Mouse (Mus musculus) CD4-positive, CD25-positive, alpha-beta regulatory T cell, adult 2 months (primary cell): ENCODE data around the gene Hspa12a.

Experiments used
- DNase-seq: peaks from one replicate; pipeline ENCODE4 v3.0.0-alpha.2; 2012; ENCODE audit warnings: low read depth, low spot score

Hspa12a gene

DNA sequence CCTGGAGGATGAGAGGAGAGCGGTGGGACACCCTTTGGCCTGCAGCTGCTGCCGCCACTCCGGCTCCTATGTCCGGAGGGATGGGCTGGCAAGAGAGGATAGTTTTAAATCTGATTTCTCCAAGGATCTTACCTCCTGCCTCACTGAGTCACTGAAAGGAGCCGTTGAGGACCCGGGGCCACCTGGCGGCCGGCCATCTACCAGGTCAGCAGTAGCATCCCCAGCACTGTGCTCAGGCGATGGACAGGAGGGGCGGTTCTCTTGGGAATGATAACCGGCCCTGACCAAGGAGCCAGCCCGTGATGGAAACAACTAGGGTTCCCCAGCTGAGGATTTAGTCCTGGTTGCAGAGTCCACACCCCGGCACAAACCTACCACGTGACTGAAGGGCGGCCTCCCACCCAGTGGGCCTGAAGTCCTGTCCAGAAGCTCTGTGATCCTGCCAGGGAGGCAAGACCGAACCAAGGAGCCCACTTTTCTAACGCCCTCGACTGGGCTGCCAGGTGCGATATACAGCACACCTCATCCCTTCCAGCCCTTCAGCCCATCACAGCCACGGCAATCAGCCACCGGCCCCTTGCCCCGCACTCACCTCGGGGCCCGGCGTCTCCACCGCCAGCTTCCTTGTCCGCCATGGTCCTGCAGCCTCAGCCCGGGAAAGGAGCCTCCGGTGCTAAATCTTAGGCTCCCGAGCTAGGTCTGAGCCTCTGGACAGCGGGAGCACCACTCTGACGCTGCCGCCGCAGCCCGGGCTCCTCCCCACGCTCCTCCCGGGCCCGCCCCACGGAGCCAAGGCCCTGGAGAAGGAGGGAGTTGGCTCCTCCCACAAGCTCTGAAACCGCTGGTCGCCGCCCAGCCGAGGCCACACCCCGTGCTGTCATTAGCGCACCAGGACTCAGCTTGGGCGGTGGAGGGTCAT lies 82.9 kb downstream of the Hspa12a start:
- DNase-seq: peak; percentile 60

DNA sequence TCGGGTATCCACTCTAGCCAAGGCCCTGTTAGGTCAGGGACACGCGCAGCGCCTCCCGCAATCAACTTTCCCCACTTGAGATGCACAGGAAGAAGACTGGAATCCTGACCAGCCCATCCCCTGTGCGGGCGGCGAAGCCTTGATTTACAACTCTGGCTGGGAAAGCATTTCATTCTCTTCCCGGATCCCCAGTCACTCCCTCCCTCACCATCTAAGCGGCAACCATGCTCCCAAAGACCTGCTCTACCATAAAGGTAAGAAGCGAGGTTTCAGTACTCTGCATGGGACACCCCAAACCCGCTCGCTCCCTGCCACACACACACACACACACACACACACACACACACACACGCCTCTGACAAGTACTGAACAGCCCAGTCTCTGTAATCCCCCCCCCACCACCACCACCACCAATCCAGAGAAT lies 83.6 kb downstream of the Hspa12a start:
- no peak for DNase-seq

DNA sequence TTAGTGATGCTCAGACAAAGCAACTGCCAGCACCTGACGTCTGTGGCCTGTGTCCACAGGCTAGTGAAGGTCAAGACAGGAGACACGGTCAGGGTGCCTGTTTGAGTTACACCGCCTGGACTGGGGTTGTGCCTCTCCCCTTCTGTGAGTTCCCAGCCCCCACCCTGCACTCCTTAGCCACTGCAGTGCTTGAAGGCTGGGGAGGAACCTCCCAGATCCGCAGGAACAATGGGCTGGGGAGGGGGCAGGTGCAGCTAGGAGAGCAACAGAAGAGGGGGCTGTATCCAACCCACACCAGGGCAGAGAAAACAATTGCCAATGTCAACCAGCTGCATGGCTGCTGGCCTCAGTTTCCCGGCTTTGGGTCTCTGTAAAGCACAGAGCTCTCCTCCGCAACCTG lies 84.1 kb downstream of the Hspa12a start:
- DNase-seq: no peak

DNA sequence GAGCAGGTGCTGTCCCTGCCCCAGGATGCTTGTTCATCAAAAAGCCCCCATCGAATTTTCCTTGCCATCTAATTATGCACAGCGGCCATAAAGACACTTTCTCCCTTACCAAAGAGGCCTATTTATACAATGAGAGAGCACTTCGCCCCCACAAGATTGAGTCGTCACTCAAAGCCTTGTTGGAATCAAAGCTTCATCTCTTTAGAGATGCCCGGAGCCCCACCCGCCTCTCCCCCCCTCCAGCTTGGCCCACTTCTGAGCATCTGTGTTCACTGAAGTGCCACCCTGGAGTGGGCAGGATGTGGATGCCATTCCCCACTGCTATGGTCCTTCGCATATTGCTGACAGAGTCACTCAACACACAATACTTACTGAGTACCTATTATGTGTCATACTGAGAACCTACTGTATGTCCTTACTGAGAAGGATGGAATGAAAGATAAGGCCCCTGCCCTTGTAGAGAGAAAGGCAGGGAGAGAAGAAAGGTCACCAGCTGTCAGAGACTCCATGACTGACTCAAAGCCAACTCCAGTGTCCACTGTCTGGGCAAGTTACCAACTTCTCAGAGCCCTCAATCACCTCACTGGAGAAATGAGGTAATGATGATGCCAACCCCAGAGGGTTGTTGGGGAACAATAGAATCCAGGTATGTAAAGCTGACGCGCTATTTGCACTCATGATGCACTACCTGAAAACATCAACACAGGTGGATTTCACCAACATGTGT lies 87.2 kb downstream of the Hspa12a start:
- DNase-seq: no peak

DNA sequence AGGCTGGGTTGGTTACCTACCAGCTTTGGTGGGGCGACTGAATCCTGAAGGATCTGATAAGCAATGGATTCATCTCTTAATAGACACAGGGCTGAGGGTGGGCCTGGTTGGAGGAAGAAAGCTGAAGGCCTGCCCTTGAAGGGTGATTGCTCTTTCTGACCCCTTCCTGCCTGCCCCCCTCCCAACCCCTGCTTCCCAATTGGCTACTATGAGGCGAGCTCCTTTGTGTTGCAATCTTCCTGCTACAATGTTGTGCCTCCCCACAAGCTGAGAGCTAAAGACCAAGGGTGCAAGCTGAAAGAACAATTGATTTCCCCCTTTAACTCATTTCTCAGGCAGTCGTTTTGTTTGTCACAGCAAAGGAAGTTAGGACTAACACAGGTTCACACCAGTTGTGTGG lies 88.6 kb downstream of the Hspa12a start:
- DNase-seq: no peak

DNA sequence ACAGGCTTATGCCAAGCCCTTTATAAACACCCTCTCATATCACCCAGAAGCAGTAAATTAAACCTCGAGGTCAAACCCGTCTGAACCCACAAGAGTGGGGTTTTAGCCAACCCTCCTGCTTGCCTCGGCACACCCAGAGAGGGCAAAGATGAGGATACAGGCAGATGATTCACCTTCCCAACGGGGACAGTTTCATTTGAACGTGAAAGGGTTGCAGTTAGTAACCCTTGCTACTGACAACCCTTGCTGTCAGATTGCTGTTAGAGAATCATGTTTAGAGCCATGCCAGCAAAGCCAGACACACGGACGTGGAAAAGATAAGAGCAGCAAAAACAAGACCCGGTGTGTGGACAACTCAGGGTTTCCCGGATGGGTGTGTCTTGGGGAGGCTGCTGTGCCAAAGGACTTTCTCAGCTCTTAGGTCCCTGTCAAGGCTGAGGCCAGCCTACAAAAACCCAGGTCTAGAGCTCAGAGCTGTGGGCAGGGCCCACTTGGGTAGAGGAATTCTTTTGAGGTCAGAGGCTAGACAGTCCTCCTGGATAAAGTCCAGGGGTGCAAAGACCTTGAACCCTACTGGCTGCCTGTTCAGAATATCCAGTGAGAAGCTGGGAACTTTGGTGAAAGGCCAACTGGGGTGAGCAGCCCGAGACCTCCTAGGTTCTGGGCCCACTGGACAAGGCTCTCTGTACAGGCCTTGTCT lies 90.3 kb downstream of the Hspa12a start:
- DNase-seq: no peak

DNA sequence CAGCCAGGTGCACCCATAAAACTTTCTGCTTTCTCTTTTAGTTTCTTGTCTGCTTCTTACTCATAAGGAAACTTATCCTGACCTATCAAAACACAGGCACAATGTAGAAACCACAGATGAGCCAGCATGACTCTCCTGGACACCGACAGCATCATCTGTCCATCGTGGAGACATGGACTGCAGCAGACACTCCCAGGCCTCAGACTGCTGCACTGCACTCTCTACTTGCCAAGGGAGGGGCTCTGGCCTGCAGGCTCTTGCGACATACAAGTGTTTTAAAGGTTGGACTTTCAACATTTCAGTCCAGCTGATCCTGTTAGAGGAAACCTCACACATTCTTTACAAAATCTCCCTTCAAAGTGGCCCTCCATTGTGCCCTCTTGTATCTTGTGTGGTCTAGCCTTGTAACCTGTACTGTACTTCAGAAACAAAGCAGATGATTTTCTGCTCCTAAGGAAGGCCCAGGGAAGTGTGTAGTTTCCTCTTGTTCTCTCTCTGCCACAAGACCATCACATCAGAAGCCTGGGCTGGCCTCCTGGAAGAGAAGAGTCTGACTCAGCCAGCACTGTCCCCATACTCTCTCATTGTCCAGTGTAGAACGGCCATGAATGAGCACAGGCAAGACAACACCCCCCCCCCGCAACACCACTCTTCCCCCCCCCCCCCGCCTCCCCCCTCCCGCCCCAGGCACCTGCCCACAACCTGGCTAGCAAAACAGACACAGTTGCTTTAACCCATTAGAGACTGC lies 92.6 kb downstream of the Hspa12a start:
- peak; percentile 30 for DNase-seq

DNA sequence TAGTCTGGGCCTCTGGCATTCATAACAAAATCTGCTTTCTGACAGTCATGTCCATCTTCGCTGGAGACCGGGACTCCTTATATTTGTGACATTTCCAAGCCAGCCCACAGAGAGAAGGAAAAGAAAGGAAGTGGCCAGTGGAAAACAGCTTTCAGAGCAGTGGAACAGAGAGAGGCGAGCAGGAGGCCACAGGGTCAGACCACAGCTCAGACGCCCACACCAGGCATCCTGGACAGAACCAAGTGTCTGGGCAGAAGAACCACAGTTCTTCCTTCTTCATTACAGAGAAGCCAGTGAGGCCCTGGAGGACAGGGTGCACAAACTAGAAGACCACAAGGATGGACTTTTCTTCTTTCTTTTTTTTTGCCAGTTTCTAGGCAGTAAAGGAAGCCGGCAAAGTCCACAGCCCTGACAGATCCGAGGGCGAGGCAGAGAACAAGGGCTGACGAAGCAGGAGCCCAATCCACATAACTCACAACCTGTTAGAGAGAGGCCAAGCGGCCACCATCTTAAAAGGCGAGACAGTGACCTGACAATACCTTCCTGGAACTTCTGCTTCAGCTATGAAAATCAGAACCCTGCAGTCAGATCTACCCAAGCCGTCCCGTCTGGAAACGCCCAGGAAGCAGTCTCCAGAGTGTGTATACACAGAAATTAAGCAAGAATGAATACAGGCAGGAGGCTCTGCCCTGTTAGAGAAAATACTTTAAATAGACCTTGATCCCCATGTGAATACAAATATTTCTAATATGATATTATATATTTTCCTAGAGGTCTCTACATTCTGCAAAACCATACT lies 93.9 kb downstream of the Hspa12a start:
- no peak for DNase-seq

DNA sequence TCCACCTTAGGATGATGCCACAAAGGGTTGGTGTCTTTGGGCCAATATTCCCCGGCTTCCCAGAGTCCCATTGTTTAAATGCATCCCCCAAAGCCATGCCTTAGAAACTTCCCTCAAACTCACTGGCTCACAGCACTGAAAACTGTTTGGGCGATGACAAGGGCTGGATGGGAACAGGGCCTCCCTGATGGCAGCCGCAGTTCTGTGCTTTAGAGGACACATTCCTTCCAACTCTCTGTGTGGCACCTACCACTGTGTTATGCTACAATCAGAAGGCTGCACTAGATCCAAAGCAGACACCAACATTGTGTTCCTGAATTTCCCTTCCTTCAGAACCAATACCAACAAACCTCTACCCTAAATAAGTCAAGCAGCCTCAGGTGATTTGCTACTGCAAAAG lies 99.8 kb downstream of the Hspa12a start:
- DNase-seq: no peak

DNA sequence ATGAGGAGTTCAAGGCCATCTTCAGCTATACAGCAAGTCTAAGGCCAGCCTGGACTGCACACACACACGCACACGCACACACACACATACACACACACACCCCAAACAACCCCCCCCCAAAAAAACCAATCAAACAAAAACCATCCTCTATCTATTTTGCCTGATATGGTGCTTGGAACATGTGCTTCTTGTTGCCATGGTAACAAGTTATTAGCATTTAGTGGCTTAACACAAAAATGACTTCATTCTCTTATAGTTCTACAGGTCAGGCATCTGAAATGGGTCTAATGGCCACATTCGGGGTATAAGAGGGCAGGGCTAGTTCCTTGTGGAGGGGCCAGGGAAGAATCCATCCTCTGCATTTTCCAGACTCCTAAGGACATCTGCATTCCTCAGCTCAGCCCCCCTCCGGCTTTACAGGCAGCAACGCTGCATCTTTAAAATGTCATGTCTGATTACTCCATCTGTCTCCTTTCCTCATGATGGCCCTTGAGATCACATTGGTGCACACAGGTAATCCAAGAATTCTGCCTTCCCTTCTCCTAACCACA lies 102.7 kb downstream of the Hspa12a start:
- DNase-seq: no peak

DNA sequence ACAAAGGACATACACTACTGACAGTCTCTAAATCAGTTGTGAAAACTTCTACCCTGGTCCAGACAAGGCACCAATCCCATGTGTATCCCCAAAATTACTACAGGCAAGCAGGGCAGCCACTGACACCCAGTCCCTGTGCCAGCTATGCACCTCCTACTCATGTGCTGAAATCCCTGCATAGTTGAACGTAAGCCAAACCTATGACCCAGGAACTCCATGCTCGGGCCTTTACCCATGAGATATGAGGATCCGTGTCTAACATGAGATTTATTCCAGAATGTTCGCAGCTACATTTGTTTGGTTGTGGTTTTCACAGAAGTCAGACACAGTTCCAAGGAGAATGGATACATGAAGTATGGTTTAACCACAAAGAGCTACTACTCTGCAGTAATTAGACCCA lies 103.6 kb downstream of the Hspa12a start:
- no peak for DNase-seq

DNA sequence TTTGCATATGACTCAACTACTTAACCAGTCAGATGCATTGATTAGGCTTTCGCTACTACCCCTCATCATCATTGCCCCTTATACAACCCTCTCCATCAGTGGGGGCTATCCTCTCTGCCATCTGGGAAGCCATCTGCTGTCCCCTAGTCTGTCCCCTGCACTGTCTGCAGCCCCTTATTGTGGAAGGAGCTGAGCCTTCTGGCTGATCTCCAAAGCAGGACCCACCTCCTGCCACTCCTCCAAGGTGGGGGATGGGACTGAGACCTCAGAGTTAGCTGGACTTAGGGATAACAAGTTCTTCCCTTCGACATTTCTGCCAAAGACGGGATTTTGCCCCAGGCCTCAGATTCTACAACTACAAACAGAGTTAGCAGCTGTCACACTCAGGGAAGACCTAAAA lies 104.1 kb downstream of the Hspa12a start:
- DNase-seq: no peak

DNA sequence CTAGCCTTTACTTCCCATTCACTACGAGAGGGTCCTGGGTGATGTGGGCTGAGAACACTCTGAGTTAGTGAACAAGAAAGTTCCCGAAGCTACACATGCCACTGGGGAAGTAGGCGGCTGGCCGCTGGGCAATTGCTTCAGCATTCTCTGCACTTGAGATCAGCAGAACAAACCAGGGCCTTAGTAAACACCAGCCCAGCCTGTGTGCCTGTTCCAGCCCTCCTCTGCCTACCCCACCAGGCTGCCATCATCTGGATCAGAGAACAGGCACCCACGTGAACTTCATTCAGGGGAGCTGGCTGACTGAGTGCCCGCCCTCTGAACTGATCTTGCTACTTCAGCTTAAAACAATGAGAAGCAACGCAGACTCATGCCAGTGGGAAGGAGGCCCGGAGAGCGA lies 104.7 kb downstream of the Hspa12a start:
- no peak for DNase-seq

DNA sequence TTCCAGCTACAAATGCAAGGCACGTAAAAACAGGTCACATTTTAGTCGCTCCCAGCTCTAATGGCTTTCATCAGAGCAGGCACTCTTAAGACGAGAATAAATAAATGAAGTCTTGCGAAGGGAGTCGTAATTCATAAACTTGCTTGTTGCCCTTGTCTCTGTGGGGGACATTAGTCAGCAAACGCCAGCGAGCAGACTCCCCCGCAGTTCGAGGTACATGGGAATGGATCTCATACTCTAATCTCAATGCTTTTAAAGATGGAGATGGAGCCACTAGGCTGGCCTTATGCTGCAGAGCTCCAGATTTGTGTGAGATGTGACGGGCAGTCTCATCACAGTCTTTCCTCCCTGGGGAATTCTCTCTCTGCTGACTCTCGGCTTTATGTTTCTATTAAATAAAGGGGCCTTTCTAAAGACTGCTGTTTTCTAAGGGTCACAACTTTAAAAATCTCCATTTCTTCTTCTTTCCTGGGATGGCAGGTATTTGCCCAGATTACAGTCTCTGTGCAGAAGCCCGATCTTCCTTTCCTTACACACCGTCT lies 109.7 kb downstream of the Hspa12a start:
- DNase-seq: no peak

DNA sequence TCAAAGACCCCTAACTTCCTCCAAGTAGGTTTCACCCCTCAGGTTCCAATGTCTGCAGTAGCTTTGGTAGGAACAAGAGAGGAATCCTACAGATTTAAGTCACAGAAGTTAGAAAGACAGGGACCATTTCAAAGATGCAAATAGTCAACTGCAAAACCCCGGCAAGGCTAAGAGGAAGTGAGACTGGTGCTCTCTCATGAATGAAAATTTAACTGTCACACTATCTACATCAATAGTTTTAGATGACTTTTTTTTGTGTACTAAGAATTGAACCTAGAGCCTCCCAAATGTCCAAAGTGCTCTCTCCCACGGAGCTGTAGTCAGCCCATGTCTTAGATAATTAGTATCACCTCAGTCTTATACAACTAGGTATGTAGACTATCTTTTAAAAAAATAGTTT lies 110.5 kb downstream of the Hspa12a start:
- no peak for DNase-seq

DNA sequence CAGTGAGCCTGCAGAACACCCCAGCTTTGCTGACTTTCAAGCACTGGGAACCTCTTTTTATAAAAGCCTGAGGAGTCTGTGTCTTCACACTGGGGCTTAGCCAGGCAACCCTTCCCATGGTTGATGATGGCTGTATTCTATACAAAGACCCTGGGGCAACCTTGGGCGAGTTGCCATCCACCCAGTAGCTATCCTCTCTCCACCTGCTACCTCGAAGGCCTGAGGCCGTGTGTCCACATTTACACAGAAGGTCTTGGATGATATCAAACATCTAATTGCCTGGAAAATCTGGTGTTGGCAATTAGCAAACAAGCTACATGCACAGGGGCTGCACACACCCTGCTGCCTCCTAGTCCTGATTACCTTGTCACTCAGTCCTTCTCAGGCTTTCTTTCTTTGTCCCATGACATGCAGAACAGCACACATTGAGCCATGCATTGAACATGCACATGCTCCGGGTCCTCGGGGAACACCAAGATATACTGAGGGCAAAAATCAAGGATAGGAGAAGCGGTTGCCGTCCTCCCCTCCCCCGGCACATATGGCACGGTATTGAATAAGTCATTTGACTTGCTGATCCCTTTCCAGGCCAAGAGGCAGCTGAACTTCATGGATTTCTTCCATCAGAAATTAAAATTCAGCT lies 112.1 kb downstream of the Hspa12a start:
- no peak for DNase-seq

DNA sequence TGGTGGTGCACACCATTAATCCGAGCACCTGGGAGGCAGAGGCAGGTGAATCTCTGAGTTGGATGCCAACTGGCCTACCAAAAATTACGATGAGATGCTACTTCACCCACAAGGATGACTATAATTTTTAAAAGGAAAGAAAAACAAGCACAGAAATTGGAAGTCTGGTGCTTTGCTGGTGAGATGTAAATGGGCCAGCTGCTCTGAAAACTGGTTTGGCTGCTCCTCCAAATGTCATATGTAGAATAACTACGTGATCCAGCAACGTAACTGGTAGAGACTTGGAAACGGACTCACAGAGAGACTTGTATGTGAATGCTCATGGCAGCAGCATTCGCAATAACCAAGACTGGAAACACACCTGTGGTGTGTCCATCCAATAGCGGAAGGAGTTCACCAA lies 113.3 kb downstream of the Hspa12a start:
- no peak for DNase-seq

DNA sequence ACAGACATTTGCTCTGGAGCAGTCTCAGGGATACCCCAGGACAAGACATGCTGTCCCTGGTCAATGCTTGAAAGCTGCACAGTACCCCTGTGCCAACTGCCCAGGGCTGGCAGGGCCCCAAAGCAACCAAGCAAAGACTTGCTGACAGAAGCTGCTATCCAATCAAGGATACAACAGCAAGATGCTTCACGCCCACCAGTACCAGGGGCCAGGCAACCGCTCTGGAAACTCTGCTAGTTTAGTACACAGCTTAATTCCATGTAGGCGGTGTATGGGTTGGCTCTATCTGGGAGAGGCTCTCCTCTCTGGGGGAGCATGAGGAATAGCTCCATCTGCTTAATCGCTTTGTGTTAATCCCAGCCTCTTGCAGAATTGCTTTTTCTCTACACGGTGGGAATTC lies 113.9 kb downstream of the Hspa12a start:
- no peak for DNase-seq

DNA sequence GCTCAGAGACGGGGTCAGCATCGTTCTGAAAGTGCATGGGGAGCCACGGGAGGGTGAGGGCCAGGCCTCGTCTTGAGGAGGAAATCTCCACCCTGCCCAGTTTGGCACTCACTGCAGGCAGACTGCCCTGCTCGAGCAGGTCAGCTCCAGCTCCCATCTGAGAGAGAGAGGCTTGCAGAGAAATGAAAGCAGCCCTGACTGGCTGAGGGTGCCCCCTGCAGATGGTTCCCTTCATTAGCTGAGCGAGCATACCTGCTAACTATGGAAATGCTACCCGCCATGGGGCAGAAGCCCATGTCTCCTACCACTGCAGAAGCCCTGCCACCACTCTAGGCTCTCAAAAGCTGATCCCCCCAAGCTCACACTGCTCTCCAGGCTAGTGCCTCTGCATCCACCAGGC lies 115.8 kb downstream of the Hspa12a start:
- DNase-seq: no peak

DNA sequence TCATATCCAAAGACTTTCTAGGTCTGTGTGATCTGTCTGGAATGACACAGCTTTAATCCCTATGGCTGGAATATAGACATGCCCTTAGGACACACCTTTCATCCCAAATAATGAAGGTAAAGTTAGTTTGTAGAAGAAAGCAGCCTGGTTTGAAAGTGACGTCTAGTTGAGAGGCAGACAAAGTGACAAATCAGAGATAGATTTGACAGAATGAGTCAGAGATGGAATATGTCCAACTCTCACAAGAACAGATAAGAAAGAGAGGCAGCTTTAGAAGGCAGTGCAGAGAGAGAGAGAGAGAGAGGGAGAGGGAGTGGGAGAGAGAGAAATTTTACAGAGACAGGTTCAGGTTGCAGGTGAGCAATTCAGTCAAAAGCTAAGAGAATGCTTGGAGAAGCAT lies 119.1 kb downstream of the Hspa12a start:
- no peak for DNase-seq
